Mouse (Mus musculus): Measurements from ENCODE around the gene 2210017I01Rik.

The 2210017I01Rik gene

DNA sequence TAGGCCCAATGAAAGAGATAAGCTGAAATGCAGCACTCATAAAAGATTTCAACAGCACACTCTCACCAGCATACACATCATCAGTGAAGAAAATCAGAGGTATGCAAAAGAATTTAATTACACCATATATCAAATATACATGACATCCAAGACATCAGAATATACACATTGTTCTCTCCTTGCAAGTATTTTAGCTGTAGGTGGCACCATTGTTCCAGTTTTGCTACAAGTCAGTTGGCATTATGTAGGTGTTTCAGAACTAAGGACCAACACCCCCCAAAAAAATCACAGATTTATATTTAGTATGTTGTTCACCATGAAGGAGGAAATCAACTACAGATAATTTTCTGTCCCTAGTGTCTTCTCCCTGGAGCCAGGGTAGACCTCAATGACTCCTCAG, 41.9 kb downstream of the 2210017I01Rik start:
- no peak for DNase-seq (ENCODE audit: low spot score in 2 of 2)
